Mouse (Mus musculus) Patski (cell line): ENCODE data around the gene Map4k3. TPM values are rescaled to one million over a fixed set of nuclear protein-coding genes. Genes with fewer than 3 reads are reported as not detected.

Experiments
- ATAC-seq: fragments of 100-300 bp; one replicate; pipeline ENCODE4 v1.8.0; 2021
- CTCF ChIA-PET: fragments of 350-600 bp; sonication (Branson Sonifier 250); formaldehyde crosslinking; loops from one replicate; lab custom pipeline; 2022; ENCODE audit warnings: inconsistent platforms; lab: Charles Lee
- POLR2A ChIA-PET: fragments of 350-600 bp; sonication (Branson Sonifier 250); formaldehyde crosslinking; loops from one replicate; lab custom pipeline; 2022; ENCODE audit warnings: antibody characterized with exemption, inconsistent platforms; lab: Charles Lee
- DNase-seq: peaks from one replicate; pipeline ENCODE4 v3.0.0-alpha.2; 2011; ENCODE audit warnings: low read depth, low spot score
- H3K27me3 ChIP-seq: fragments of 371-371 bp; one replicate; pipeline ENCODE4 v1.5.1; 2021
- CTCF ChIP-seq: fragments of 100-300 bp; IDR thresholded peaks from one replicate; pipeline ENCODE4 v1.5.1; 2021
- in situ Hi-C: fragments of 300-500 bp; cut with MboI; formaldehyde crosslinking; loops from 3 replicates; pipeline ENCODE4 v1.11.1; 2018; ENCODE audit warnings: low pct_unique_long_range_greater_than_20kb, mixed read lengths
- polyA plus RNA-seq: library from polyadenylated mRNA; unstranded; gene quantifications from one replicate; pipeline ENCODE4 v1.2.3, GENCODE M21; 2021

Map4k3 gene
- polyA plus RNA-seq, 1 experiment from 2014 or later: 94.2 TPM

- ChIA-PET CTCF (interaction anchor here (1.0 kb wide), 1 partner anchor 89 kb away, joined by 3 read pairs; no protein-coding TSS in a partner anchor), POLR2A (interaction anchor here (0.7 to 1.2 kb wide), 3 partner anchors 8 to 64 kb away, joined by 3 to 4 read pairs (median 4); no protein-coding TSS in a partner anchor)
- no peak for DNase-seq
- ATAC-seq: peak; percentile 78
- no peaks in the 10 kb centered on the region for H3K27me3 ChIP-seq
- TF ChIP-seq CTCF: no peak
- in situ Hi-C loops: no loop called here
Measured at GRCm38 (mm10) chr17:80709921-80710838, 18.1 kb downstream of the Map4k3 start.

GRCm38 (mm10) chr17:80708803-80709202, 19.5 kb downstream of the Map4k3 start:
- POLR2A ChIA-PET: no interaction called here
- in situ Hi-C loops: no loop called here

DNA sequence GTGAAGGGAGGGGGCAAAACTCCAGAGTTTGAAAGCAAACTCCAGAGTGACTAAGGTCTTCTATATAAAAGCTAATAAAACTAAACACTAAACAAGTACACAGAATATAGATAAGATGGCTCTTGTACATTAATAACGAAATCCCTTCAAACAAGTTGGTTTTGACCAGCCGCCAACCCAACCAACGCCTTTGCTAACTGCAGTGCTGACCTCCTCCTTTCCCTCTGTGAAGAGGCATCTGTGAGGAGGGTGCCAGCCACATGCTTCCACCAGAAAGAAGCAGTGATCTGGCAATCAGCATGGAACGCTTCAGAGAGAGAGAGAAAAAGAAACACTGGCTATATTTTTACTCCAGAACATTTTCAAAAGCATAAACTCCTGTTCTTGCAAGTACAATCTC, 21.1 kb downstream of the Map4k3 start:
- DNase-seq (no peak), ATAC-seq (no peak)
- no peaks in the 10 kb centered on the region for H3K27me3 ChIP-seq
- CTCF ChIA-PET: interaction anchor here (0.9 kb wide), 1 partner anchor 71 kb away, joined by 3 read pairs; no protein-coding TSS in a partner anchor
- POLR2A ChIA-PET: interaction anchor here (1.4 kb wide), 1 partner anchor 89 kb away, joined by 3 read pairs; no protein-coding TSS in a partner anchor
- in situ Hi-C loops: no loop called here
- no peak for TF ChIP-seq CTCF

More at GRCm38 (mm10) chr17:80708803-80709202, 19.5 kb downstream of the Map4k3 start:
- no peak for TF ChIP-seq CTCF
- no peak for ATAC-seq
- CTCF ChIA-PET: no interaction called here
- no peaks in the 10 kb centered on the region for H3K27me3 ChIP-seq
- DNase-seq: no peak

GRCm38 (mm10) chr17:80706608-80707007, 21.7 kb downstream of the Map4k3 start:
- in situ Hi-C loops: no loop called here
- no peaks in the 10 kb centered on the region for H3K27me3 ChIP-seq
- CTCF ChIA-PET: interaction anchor here (0.8 to 0.9 kb wide), 2 partner anchors 72 to 309 kb away, joined by 3 read pairs; no protein-coding TSS in a partner anchor
- ATAC-seq (no peak), DNase-seq (no peak)
- no peak for TF ChIP-seq CTCF
- POLR2A ChIA-PET: interaction anchor here (1.4 kb wide), 1 partner anchor 90 kb away, joined by 3 read pairs; no protein-coding TSS in a partner anchor

DNA sequence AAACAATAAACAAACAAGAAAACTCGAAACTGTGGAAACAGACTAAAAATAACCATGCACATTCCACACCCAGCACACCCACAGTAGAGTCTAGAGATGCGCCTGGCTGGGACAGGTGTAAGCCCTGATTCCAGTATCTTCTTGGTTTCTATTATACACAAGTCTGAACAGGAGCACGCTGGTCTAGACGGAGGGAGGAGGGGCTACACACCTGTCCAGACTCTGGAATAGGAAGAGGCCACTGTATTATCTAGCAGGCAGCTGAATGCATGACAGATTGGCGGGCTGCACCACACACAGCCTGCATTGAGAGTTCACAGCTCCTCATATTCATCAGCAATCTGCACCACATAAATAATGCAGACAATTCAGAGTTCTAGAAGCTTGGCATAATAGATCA, 26.6 kb downstream of the Map4k3 start:
- DNase-seq (no peak), ATAC-seq (no peak)
- in situ Hi-C loops: no loop called here
- no peaks in the 10 kb centered on the region for H3K27me3 ChIP-seq
- POLR2A ChIA-PET: interaction anchor here (1.1 kb wide), 1 partner anchor 8 kb away, joined by 3 read pairs; no protein-coding TSS in a partner anchor
- TF ChIP-seq CTCF: no peak
- CTCF ChIA-PET: no interaction called here

DNA sequence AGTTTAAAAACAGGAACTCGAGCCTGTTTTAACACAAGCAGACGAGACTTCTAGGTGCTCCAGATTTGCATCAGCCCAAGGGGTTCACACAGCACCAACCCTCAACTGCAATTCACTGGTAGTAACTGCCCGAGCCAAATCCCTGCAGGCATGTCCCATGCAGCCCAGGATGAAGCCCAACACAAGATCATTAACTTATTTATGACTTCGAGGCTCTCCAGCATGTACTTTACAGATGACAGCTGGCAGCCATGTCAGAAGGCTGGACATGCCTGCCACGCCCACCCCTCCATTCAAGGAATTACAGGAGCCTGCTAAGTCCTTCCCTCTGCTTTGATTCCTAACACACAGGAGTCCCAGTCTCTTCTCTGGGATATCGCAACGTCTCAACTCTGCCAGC, 29.4 kb downstream of the Map4k3 start:
- ChIA-PET CTCF (interaction anchor here (1.5 to 1.6 kb wide), 2 partner anchors 34 to 50 kb away, joined by 3 to 4 read pairs; no protein-coding TSS in a partner anchor), POLR2A (no interaction called here)
- in situ Hi-C loops: no loop called here
- DNase-seq: no peak
- H3K27me3 ChIP-seq: no peaks in the 10 kb centered on the region
- ATAC-seq: no peak
- no peak for TF ChIP-seq CTCF

- no peak for TF ChIP-seq CTCF
- ChIA-PET CTCF (interaction anchor here (1.5 to 1.6 kb wide), 2 partner anchors 34 to 50 kb away, joined by 3 to 4 read pairs; no protein-coding TSS in a partner anchor), POLR2A (no interaction called here)
- H3K27me3 ChIP-seq: no peaks in the 10 kb centered on the region
- DNase-seq: no peak
- ATAC-seq: no peak
- in situ Hi-C loops: no loop called here
Measured at GRCm38 (mm10) chr17:80698191-80698901, 29.9 kb downstream of the Map4k3 start.

GRCm38 (mm10) chr17:80696956-80697355, 31.3 kb downstream of the Map4k3 start:
- CTCF ChIA-PET: interaction anchor here (1.2 kb wide), 1 partner anchor 87 kb away, joined by 3 read pairs; no protein-coding TSS in a partner anchor
- TF ChIP-seq CTCF: no peak
- in situ Hi-C loops: no loop called here
- DNase-seq (no peak), ATAC-seq (no peak)
- POLR2A ChIA-PET: no interaction called here
- H3K27me3 ChIP-seq: no peaks in the 10 kb centered on the region

DNA sequence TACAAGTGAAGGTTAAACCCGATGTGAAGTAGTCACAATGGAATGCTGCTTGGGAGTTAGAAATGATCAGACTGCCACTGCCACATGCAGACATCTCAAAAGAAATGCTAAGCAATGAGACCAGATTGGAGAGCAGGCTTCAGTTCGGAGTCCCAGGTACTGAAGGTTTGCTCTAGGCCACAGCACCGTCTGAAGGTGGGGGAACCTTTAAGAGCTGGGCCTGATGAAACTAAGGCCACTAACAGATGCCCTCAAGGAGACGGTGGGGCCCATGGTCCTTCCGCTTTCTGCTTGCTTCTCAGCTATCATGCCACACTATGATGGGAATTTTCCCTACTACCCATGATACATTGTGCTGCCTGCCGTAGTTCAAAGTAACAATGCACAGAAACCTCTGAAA, 32.1 kb downstream of the Map4k3 start:
- in situ Hi-C loops: no loop called here
- ATAC-seq: no peak
- POLR2A ChIA-PET: interaction anchor here (1.2 kb wide), 1 partner anchor 15 kb away, joined by 3 read pairs; no protein-coding TSS in a partner anchor
- DNase-seq: no peak
- CTCF ChIA-PET: interaction anchor here (1.1 to 1.3 kb wide), 3 partner anchors 12 to 88 kb away, joined by 3 read pairs; no protein-coding TSS in a partner anchor
- H3K27me3 ChIP-seq: no peaks in the 10 kb centered on the region
- no peak for TF ChIP-seq CTCF

GRCm38 (mm10) chr17:80693707-80694106, 34.6 kb downstream of the Map4k3 start:
- no peaks in the 10 kb centered on the region for H3K27me3 ChIP-seq
- no peak for TF ChIP-seq CTCF
- ATAC-seq (no peak), DNase-seq (no peak)
- CTCF ChIA-PET: no interaction called here
- in situ Hi-C loops: no loop called here
- POLR2A ChIA-PET: no interaction called here
